Mouse (Mus musculus) intestine, postnatal 0 days (tissue): ENCODE data around the gene Pde4b. TPM values are rescaled to one million over a fixed set of nuclear protein-coding genes. Genes with fewer than 3 reads are reported as not detected.

Experiments used
- ATAC-seq: fragments of 200-750 bp; cut with Nextera tagmentation; 2 replicates; pipeline ENCODE4 v1.8.0; 2017; ENCODE audit warnings: mild to moderate bottlenecking, moderate TSS enrichment, moderate library complexity
- H3K27ac ChIP-seq: fragments of 300-500 bp; sonication (generic); 2 replicates; pipeline ENCODE4 v1.5.1; 2014; ENCODE audit warnings: mild to moderate bottlenecking, low read depth, low read length, moderate library complexity
- H3K27me3 ChIP-seq: fragments of 300-500 bp; sonication (generic); replicated peaks from 2 replicates; pipeline ENCODE4 v1.6.1; 2014; ENCODE audit warnings: low read length, mixed read lengths; ENCODE audit not compliant: control insufficient read depth, insufficient read depth
- H3K36me3 ChIP-seq: fragments of 300-500 bp; sonication (generic); 2 replicates; pipeline ENCODE4 v1.6.1; 2014; ENCODE audit warnings: mild to moderate bottlenecking, moderate library complexity; ENCODE audit not compliant: control insufficient read depth, insufficient read depth
- H3K4me1 ChIP-seq: fragments of 300-500 bp; sonication (generic); replicated peaks from 2 replicates; pipeline ENCODE4 v1.6.1; 2014; ENCODE audit warnings: antibody characterized with exemption, low read length, mixed read lengths; ENCODE audit not compliant: control insufficient read depth, insufficient read depth
- H3K4me2 ChIP-seq: fragments of 300-500 bp; sonication (generic); replicated peaks from 2 replicates; pipeline ENCODE4 v1.6.1; 2014; ENCODE audit warnings: low read depth, mild to moderate bottlenecking, moderate library complexity
- H3K4me3 ChIP-seq: fragments of 300-500 bp; sonication (generic); 2 replicates; pipeline ENCODE4 v1.5.1; 2014; ENCODE audit warnings: low read depth, low read length
- H3K9ac ChIP-seq: fragments of 300-500 bp; sonication (generic); 2 replicates; pipeline ENCODE4 v1.6.1; 2014; ENCODE audit warnings: mild to moderate bottlenecking, low read depth, low read length
- H3K9me3 ChIP-seq: fragments of 300-500 bp; sonication (generic); 2 replicates; pipeline ENCODE4 v1.6.1; 2016; ENCODE audit warnings: mixed run types; ENCODE audit not compliant: control insufficient read depth
- CTCF ChIP-seq: sonication (generic); IDR thresholded peaks from 2 replicates; pipeline ENCODE4 v1.5.1; 2016; ENCODE audit warnings: low read depth, mild to moderate bottlenecking, control low read depth, antibody characterized with exemption, moderate library complexity
- WGBS: fragments of 180-500 bp; shearing (Covaris S2); extraction: QIAGEN DNeasy Blood & Tissue Kit; methylation state at CpG from one replicate; pipeline ENCODE4 v1.1.7; 2014; 5-methylcytosine and 5-hydroxymethylcytosine counted together
- polyA plus RNA-seq: library from polyadenylated mRNA; unstranded; fragments of >200 nt; fragmentation: Nextera tagmentation; extraction: Ambion mirVana; gene quantifications from 2 replicates; pipeline ENCODE4 v1.2.1, GENCODE M21; 2015

The Pde4b gene
- polyA plus RNA-seq, 1 experiment from 2014 or later, result 6.9 TPM

- no peak overlapping the region for H3K4me3 ChIP-seq
- ATAC-seq, result no peak
- H3K27ac ChIP-seq, result no peak overlapping the region
- no peak for TF ChIP-seq CTCF
- H3K4me1 ChIP-seq, result no peaks in the 10 kb centered on the region
- H3K9ac ChIP-seq, result no peak overlapping the region
- H3K36me3 ChIP-seq, result no peaks in the 10 kb centered on the region
- no peaks in the 10 kb centered on the region for H3K27me3 ChIP-seq
- H3K4me2 ChIP-seq, result no peak overlapping the region
- 91% methylated on average over 1 of the region's 1 CpGs for WGBS
- H3K9me3 ChIP-seq, result no peaks in the 10 kb centered on the region
Observed at GRCm38 (mm10) chr4:102351476-102352475, 264.4 kb downstream of the Pde4b start.

- no peak for TF ChIP-seq CTCF
- no peaks in the 10 kb centered on the region for H3K27me3 ChIP-seq
- WGBS, result 87% methylated on average over 3 of the region's 3 CpGs
- H3K27ac ChIP-seq, result no peak overlapping the region
- no peak overlapping the region for H3K4me2 ChIP-seq
- no peak overlapping the region for H3K4me3 ChIP-seq
- H3K9me3 ChIP-seq, result no peaks in the 10 kb centered on the region
- ATAC-seq, result no peak
- H3K9ac ChIP-seq, result no peak overlapping the region
- H3K4me1 ChIP-seq, result no peaks in the 10 kb centered on the region
- no peaks in the 10 kb centered on the region for H3K36me3 ChIP-seq
Observed at GRCm38 (mm10) chr4:102353641-102354403, 266.5 kb downstream of the Pde4b start.

GRCm38 (mm10) chr4:102368105-102368735 lies 280.9 kb downstream of the Pde4b start:
- Histone ChIP-seq H3K27ac (no peak overlapping the region), H3K4me2 (0 out of 2 replicates have a peak overlapping the region, but pooled peaks have one; percentile 2)
- 44% methylated on average over 9 of the region's 9 CpGs for WGBS

GRCm38 (mm10) chr4:102374614-102375013 lies 287.3 kb downstream of the Pde4b start:
- H3K4me3 ChIP-seq, result no peak overlapping the region
- no peak for TF ChIP-seq CTCF
- H3K27ac ChIP-seq, result no peak overlapping the region
- H3K4me2 ChIP-seq, result no peak overlapping the region
- H3K9me3 ChIP-seq, result no peaks in the 10 kb centered on the region
- H3K36me3 ChIP-seq, result no peaks in the 10 kb centered on the region
- no peaks in the 10 kb centered on the region for H3K4me1 ChIP-seq
- 59% methylated on average over 5 of the region's 5 CpGs for WGBS
- no peak overlapping the region for H3K9ac ChIP-seq
- no peaks in the 10 kb centered on the region for H3K27me3 ChIP-seq
- ATAC-seq, result no peak

More at GRCm38 (mm10) chr4:102368105-102368735, 280.9 kb downstream of the Pde4b start:
- ATAC-seq, result no peak
- Histone ChIP-seq H3K36me3 (no peaks in the 10 kb centered on the region), H3K4me1 (no peaks in the 10 kb centered on the region), H3K9ac (no peak overlapping the region), H3K27me3 (no peaks in the 10 kb centered on the region), H3K4me3 (no peak overlapping the region), H3K9me3 (no peaks in the 10 kb centered on the region)
- TF ChIP-seq CTCF, result no peak

GRCm38 (mm10) chr4:102382763-102383505 lies 295.6 kb downstream of the Pde4b start:
- 51% methylated on average over 1 of the region's 1 CpGs for WGBS

More at GRCm38 (mm10) chr4:102382763-102383505, 295.6 kb downstream of the Pde4b start:
- no peaks in the 10 kb centered on the region for H3K27me3 ChIP-seq
- ATAC-seq, result no peak
- no peak overlapping the region for H3K4me3 ChIP-seq
- no peak for TF ChIP-seq CTCF
- no peaks in the 10 kb centered on the region for H3K4me1 ChIP-seq
- H3K9ac ChIP-seq, result no peak overlapping the region
- no peak overlapping the region for H3K27ac ChIP-seq
- no peaks in the 10 kb centered on the region for H3K9me3 ChIP-seq
- H3K36me3 ChIP-seq, result no peaks in the 10 kb centered on the region
- no peak overlapping the region for H3K4me2 ChIP-seq
